Mouse (Mus musculus) mature B cell (primary cell): Measurements from ENCODE around the gene Acat2.
"Not testable (repeated sequence)": the region's sequence is repeated elsewhere in the genome, so short reads cannot be mapped to it uniquely, and the experiment has no call there.

Experiments used
- in situ Hi-C: fragments of 300-500 bp; cut with MboI; formaldehyde crosslinking; loops from 2 replicates; pipeline ENCODE4 v1.14.3; 2019

Acat2 gene

DNA sequence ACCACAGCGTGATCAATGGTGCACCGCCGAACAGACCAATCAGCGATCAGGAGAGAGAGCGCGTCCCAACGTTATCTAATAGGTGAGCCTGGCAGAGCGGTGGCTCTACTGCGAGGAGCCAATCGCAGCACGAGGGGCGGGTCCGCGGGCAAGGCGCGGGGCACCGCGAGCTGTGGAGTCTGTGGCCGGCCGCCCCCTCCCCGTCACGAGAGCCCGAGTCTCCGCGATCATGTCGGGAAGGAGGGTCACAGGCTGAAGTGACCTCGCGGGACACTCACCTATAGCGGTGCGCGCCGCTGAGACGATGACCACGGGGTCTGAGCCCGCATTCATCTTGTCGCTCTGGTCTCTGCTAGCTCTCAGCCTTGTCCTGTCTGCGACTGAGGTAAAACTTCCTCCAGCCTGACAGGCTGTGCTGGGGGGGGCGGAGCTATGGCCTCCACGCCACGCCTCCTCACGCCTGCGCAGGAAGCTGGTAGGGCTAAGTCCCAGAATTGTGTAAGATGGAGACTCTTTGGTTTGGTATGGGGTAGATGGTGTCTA, at the start of gene Acat2:
Gene Acat2, minus strand, starts transcription at position 417 of the 543 bp plus-strand sequence.
- in situ Hi-C loops, result no loop called here

DNA sequence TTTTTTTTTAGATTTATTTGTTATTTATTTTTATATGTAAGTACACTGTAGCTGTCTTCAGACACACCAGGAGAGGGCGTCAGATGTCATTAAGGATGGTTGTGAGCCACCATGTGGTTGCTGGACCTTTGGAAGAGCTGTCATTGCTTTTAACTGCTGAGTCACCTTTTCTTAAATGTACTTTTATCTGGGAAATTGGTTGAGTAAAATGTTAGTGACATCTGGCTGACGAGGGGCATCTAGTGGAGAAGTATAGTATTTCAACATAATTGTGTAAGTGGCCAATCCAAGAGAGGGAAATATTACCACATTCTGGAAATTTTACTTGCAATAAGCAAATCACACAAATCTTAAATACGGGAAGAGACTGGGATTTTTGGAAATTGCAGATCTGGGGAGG, 49.3 kb upstream of the Acat2 start:
- in situ Hi-C loops, result no loop called here

DNA sequence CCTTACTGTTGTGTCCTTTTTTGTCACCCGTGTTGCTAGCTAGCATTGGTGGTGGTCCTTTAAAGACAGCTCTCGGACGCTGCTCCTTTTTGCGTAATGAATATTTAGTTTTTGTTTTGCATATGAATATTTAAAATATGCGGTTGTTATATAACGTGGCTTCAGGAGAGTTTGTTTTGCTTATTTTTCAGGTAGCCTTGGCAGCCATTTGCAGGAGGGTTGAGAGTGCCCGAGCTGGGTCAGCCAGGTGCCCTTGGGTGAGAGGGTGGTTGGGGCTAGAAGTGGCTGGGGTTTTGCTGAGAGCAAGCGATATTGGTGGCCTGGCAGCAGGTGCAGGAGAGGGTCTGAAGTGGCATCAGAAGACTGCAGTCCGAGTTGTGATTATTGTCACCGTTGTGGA, 48.0 kb upstream of the Acat2 start:
- in situ Hi-C loops, result no loop called here

DNA sequence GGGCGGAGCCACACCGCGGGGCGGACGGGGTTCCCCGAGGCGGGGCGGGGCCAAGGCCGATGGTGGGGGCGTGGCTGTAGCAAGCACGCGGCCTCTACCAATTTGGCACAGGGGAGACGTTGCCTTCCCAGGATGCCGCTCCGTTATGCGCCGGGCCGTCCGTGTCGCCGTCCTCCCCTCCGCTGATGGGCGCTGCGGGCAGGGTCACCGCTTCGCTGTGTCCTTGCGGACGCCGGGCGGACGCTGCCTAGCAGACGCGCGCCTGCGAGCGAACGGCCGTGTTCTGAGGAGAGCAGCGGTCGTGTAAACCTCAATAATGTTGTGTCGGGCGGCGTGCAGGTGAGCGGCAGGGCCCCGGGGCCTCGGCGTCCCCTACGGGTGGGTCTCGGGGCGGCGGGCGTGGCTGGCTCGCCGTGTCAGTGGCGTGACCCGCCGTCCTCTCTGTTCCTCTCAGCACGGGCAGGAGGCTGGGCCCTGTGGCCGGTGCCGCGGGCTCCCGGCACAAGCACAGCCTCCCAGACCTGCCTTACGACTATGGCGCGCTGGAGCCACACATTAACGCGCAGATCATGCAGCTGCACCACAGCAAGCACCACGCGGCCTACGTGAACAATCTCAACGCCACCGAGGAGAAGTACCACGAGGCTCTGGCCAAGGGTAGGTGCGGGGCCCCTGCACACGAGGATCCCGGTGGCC, 47.3 kb upstream of the Acat2 start:
- in situ Hi-C loops, result no loop called here

DNA sequence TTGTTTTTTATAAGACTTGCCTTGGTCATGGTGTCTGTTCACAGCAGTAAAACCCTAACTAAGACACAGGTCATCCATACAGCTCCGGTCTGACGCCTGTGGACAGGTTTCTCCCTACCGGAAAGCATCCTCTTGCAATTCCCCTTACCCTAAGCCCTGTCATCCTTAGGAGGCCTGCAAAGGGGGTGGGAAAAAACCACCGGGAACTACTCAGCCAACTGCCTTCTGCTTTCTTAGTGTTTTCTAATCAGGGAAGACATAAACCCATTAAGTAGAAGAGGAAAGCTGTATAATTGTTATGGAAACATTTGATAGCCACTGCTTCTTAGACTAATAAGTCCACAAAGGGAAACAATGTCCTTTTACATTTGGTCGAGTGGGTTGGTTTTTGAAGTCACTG, 46.4 kb upstream of the Acat2 start:
- in situ Hi-C loops, result no loop called here

DNA sequence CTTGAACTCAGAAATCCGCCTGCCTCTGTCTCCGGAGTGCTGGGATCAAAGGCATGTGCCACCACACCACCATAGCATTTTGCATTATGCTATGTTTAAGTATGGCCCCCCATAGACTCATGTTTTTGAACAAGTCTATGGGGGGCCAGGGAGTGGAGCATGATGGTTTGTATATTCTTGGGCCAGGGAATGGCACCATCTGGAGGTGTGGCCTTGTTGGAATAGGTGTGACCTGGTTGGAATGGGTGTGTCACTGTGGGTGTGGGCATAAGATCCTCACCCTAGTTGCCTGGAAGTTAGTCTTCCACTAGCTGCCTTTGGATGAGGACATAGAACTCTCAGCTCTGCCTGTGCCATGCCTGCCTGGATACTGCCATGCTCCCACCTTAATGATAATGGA, 46.0 kb upstream of the Acat2 start, which contains the start of gene Sod2:
Gene Sod2, plus strand, starts transcription at position 301 of the 400 bp plus-strand sequence.
- in situ Hi-C loops, result not testable (repeated sequence)

DNA sequence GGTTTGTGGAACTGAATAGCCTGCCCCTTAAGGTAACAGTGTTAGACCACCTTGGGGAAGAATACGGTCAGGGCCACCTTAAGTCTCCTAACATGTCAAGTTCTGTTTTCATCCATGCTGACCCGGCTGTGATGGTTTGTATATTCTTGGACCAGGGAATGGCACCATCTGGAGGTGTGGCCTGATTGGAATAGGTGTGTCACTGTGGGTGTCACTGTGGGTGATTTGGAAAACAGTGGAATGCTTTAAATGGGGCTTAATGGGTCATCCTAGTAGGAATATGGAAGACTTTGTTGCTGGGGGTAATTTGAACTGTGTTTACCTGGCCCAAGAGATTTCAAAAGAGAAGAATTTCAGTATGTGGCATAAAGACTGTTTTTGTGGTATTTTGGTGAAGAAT, 43.9 kb upstream of the Acat2 start:
- in situ Hi-C loops, result not testable (repeated sequence)

DNA sequence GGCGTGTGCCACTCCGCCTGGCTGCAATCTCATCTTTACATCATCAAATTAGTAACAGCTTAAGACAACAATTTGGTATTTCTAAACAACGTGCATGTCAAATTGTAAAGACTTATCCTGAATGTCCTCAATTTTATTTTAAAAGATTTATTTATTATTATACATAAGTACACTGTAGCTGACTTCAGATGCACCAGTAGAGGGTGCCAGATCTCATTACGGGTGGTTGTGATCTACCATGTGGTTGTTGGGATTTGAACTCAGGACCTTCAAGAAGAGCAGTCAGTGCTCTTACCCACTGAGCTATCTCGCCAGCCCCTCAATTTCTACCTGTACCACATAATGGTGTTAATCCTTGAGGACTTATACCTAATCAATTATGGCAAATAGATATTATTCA, 41.7 kb upstream of the Acat2 start:
- in situ Hi-C loops, result not testable (repeated sequence)

DNA sequence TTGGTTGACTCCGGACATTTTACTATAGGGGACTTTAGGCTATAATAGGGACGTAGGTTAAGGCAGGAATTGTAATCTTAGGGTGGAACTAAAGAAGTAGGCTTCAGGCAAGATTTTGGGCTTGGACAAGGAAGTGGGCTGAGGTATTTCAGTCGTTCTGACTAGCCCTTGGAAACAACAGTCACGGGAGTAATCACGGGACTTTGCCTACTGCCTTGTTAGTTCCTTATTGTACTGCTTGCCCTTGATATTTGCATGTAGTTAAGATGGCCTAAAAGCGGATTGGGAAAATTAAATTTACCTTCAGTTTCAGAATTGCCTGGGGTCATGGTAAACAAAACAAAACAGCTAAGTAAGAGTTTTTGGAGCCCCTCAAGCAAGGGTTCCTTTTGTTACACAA, 38.5 kb upstream of the Acat2 start:
- in situ Hi-C loops, result loop anchor here (10.0 kb wide), 1 partner anchor 114 kb away; no protein-coding TSS in a partner anchor

DNA sequence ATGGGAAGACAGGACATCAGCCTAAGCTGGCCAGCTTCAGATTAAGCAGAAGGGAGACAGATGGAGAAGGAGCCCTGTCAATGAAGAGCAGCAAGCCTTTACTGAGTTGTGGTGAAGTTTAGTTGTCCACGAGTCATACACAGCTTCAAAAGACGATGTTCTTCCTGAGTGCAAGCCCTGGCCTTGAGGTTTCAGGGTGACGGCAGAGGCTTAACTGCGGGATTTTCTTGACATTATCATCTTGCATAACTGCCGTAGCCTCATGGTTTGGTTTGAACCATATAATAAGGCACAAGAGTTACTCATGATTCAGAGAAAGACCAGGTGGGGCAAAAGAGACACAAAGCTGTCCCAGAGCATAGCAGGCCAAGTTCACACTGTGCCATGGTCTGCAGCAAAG, 37.3 kb upstream of the Acat2 start:
- in situ Hi-C loops, result loop anchor here (10.0 kb wide), 1 partner anchor 113 kb away; no protein-coding TSS in a partner anchor

DNA sequence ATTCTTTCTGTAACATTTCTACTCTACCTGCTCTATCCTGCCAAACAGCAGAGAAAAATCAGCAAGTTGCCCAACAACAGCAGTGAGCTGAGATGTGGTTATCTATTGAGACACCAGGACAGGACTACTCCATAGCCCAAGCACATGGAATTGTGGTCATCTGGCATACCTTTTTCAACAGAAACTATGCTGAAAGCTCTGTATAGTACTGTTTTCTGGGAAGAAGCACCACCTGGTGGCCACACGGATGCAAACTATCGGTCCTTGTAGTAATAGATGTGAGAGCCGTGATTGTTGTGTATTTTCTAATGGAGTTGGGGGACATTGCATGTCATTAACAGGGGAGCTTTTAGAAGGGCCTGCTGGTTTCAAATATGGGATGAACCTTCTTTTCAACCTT, 35.8 kb upstream of the Acat2 start:
- in situ Hi-C loops, result loop anchor here (10.0 kb wide), 1 partner anchor 112 kb away; no protein-coding TSS in a partner anchor

DNA sequence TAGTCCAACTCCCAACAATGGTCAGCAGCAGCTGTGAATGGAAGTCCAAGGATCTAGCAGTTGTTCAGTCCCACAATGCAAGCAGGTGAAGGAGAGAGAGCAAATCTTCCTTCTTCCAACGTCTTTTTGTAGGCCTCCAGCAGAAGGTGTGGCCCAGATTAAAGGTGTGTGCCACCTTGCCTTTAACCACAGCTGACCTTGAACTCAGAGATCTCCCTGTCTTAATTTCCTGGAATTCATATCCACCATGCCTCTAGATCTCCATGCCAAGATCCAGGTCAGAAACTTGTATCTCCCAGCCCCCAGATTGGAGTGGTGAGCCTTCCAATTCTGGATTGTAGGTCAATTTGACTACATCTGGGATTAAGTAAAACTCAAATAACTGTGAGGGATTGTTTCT, 33.5 kb upstream of the Acat2 start, which contains the start of gene Wtap:
Gene Wtap, minus strand, starts transcription at position 101 of the 400 bp plus-strand sequence.
- in situ Hi-C loops, result loop anchor here (10.0 kb wide), 1 partner anchor 109 kb away; no protein-coding TSS in a partner anchor

DNA sequence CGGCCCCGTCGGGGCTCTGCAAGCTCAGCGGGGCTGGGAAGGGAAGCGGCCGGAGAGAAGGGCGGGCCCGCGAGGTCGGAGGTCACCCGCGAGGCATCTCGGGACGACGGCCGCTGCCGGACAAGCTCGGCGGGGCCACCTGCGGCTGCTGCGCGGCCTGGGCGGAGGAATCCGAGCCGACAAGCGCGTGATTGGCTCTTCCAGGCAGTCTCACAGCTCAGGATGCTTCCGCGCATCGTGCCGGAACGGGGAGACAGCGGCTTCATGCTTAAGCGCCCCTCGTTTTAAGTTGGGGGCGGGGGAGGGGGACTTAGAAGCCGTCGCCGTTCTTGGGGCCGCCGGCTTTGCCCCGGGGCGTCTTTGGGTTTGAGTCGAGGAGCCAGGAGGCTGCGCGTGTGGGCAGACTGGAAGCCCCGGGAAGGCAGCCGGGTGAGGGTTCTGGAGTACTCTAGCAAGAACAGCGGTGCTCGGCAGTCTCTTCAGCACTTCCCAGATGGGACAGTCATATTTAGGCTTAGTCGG, 32.0 kb upstream of the Acat2 start:
- in situ Hi-C loops, result loop anchor here (10.0 kb wide), 1 partner anchor 108 kb away; no protein-coding TSS in a partner anchor

DNA sequence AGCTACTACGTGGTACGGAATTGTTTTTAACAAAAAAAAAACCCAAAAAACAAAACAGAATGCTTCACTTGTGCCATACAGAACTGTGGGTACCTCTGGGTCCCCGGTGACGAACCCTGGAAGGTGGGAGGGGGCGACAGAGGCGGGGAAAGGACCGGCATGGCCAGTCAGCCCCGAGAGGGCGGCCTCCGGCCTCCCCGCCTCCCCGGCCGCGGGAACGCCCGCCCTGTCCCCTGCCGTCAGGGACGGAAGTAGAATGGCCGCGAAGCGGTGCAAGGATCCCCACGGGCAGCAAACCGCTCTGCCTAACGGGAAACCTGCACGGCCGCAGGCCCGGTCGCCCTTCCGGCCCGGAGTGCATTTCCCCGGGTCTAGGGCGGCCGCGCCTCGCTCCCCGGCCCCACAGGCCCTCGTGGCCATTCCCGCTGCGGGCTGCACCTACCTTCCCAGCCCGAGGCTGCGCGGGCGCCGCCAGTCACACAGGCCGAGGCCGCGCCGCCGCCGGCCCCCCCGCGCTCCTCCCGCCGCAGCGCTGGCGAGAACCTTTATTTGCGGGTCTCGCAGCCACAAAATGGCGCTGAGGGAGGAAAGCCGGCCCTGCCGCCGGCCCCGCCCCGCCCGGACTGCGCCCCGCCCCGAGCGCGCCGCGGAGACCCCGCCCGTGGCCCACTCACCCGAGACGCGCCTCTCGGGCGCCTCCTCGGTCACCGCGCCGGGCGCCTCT, 31.2 kb upstream of the Acat2 start:
- in situ Hi-C loops, result loop anchor here (10.0 kb wide), 1 partner anchor 107 kb away; no protein-coding TSS in a partner anchor

DNA sequence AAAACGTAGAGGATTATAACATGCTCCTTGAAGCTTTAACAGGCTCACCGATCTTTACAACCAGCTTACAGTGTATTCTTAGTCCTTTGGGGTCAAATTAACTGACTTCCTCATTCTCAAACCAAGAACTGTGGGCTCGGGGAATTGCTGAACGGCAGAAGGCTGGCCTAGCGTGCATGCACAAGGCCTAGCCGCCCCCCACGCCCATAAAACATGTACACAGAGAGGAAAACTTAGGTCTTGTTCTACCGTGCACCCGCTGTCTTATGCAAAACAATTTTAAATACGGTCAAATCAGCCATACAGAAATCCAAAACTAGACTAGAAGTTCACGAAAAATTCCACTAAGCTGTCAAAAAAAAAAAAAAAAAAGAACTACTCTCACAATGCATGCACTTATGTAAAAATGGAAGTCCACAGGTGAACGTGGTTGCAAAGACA, 30.7 kb upstream of the Acat2 start:
- in situ Hi-C loops, result loop anchor here (10.0 kb wide), 1 partner anchor 106 kb away; no protein-coding TSS in a partner anchor

DNA sequence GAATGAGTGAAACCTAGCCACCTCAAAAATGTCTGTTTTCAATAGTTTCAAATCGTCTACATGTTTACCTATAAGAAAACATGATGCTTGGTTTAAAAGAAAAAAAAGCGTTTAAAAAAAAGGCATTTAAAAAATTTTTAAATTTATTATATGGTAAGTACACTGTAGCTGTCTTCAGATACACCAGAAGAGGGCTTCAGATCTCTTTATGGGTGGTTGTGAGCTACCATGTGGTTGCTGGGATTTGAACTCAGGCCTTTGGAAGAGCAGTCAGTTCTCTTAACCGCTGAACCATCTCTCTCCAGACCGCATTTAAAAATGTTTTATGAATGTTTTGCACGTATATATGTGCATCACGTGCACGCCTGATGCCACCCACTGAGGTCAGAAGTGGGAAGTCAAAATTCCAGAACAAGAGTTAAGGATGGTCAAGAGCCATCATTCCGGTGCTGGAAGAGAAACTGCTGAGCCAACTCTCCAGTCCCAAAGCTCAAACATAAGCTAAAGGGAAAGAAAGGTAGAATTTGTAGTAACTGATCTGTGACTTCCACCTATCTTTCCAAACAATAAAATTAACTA, 30.1 kb upstream of the Acat2 start:
- in situ Hi-C loops, result loop anchor here (10.0 kb wide), 1 partner anchor 106 kb away; no protein-coding TSS in a partner anchor

DNA sequence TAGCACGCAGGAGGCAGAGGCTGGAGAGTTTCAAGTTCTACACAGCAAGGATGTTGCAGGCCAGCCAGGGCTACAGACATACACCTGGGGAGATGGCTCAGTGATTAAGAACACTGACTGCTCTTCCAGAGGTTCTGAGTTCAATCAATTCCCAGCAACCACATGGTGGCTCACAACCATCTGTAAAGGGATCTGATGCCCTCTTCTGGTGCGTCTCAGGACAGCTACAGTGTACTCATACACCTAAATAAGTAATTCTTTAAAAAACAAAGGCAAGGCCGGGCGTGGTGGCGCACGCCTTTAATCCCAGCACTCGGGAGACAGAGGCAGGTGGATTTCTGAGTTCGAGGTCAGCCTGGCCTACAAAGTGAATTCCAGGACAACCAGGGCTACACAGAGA, 27.5 kb upstream of the Acat2 start:
- in situ Hi-C loops, result not testable (repeated sequence)

DNA sequence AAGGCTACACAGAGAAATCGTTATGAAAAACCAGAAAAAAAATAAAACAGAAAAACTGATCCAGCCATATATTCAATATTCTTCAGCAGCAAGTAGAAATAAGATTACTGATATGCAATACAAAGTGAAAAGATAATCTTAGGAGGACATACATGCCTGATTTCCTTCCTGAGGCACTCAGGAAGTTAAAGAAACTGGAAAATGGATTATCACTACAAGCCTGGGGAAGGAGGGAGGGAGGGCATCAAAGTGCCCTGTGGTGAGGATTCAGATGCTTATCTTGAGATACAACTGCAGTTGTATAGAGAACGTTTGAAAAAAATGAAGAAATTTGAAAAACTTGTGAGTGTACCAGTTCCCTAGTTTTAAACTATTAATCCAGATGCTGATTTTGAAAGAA, 23.4 kb upstream of the Acat2 start:
- in situ Hi-C loops, result no loop called here

DNA sequence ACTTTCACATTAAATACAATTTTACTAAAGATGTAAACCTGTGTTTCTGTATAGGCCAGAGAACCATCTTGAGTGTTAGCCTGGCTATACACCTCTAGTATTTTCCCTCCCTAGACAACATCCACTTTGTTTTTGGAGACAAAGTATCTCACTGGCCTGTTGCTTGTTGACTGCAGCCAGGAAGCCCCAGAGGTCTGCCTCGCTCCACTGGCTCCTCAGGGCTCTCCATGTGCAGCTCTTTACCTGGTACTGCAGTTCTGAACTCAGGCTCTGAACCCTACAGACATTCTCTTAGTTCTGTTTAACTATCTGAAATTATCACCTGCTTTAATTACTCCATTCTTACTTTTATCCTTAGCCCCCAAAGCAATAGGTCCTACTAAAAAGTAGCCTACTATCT, 18.0 kb upstream of the Acat2 start:
- in situ Hi-C loops, result no loop called here

DNA sequence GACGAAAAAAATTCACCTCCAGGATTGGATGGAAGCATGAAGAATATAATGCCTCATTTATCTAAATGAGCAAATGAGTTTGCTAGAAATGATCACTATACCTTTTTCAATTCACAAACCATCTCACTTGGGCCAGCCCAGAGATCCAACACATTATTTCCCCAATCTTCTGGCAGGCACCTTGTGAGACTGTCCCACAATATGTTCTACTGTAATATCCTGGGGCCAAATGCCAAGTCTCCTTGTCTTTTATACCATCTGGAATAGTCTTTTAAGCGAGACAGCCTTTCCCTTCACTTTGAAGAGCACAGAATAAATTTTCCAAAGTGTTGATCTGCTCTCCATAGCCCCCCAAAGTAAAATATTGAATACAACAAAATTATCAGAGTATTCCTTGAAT, 13.3 kb upstream of the Acat2 start:
- in situ Hi-C loops, result no loop called here

DNA sequence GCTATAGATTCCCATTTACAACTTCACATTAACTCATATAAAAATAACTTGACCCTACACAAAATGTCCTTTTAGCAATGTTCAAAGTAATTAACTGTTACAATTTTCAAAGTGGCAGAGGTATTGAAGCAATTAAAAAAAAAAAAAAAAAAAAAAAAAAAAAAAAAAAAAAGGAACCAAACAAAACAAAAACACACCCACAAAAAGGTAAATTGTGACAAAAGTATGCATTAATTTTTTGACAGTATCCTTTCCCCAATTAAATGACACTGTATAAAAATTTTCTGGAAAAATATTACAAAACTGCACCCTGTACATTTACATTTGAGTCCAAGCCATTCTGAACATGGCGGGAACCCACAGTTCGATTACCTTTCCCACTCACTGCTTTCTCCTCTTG, 6.6 kb upstream of the Acat2 start:
- in situ Hi-C loops, result no loop called here

DNA sequence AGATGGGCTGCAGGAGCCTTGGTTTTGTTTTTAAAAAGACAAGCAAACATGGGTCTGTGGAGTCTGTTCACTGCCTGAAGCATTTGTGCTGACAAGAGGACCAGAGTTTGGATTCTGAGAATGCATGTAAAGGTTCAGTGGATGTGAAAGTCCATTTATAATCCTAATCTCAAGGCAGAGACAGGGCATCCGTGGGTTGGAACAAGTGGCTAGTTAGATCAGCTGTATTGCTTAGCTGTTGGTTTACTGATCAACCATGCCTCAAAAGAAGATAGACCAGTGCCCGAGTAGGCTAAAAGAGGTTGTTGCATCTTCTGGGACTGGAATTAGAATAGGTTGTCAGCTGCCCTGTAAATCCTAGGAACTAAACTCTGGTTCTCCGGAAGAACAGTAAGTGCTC, 2.9 kb upstream of the Acat2 start:
- in situ Hi-C loops, result no loop called here
